Mouse (Mus musculus) CH12.LX (cell line): ENCODE measurements around the gene Upf2. TPM values are rescaled to one million over a fixed set of nuclear protein-coding genes. Genes with fewer than 3 reads are reported as not detected.
"Not testable (repeated sequence)": the region's sequence is repeated elsewhere in the genome, so short reads cannot be mapped to it uniquely, and the experiment has no call there.

Experiments
- DNase-seq: peaks from one replicate; pipeline ENCODE4 v3.0.0-alpha.2; 2013; ENCODE audit errors: extremely low read depth
- H3K27ac ChIP-seq: 2 replicates; pipeline ENCODE4 v1.5.1; 2012; ENCODE audit warnings: low read depth, mild to moderate bottlenecking, control low read depth, moderate library complexity; ENCODE audit not compliant: insufficient read depth
- H3K27me3 ChIP-seq: replicated peaks from 2 replicates; pipeline ENCODE3; 2012; ENCODE audit warnings: inconsistent platforms
- H3K36me3 ChIP-seq, 2 experiments: replicated peaks in 1 of 2; 2 replicates each; pipeline versions ENCODE3 to v1.6.1; 2012; ENCODE audit warnings: inconsistent platforms in 1 of 2, low read length in 1 of 2, mild to moderate bottlenecking in 1 of 2, mixed read lengths in 1 of 2, moderate library complexity in 1 of 2; ENCODE audit not compliant: control insufficient read depth in 1 of 2, insufficient read depth in 1 of 2
- H3K4me1 ChIP-seq, 2 experiments: 2 replicates each; pipeline ENCODE4 v1.6.1; 2012; ENCODE audit warnings: inconsistent platforms in 1 of 2, moderate library complexity in 1 of 2; ENCODE audit not compliant: insufficient read depth in 2 of 2, control insufficient read depth in 1 of 2
- H3K4me2 ChIP-seq: 2 replicates; pipeline ENCODE4 v1.6.1; 2012; ENCODE audit warnings: low read depth, mild to moderate bottlenecking, control low read depth; ENCODE audit not compliant: poor library complexity, insufficient read depth, severe bottlenecking
- H3K4me3 ChIP-seq, 3 experiments: fragments of 150-350 bp in 1 of 3; sonication (generic) in 1 of 3; replicated peaks in 1 of 3; 2 replicates each; pipeline versions ENCODE3 to v1.5.1; 2011 to 2012; ENCODE audit warnings: low read depth in 2 of 3, low read length in 2 of 3, mild to moderate bottlenecking in 2 of 3, moderate library complexity in 2 of 3, control low read depth in 1 of 3, improper control_type of control experiment in 1 of 3, inconsistent platforms in 1 of 3, mixed read lengths in 1 of 3; ENCODE audit not compliant: poor library complexity in 1 of 3
- H3K79me2 ChIP-seq: replicated peaks from 2 replicates; pipeline ENCODE4 v1.6.1; 2012; ENCODE audit warnings: mild to moderate bottlenecking, moderate library complexity; ENCODE audit not compliant: control insufficient read depth, poor library complexity, insufficient read depth, severe bottlenecking; ENCODE audit errors: extremely low read depth
- H3K9ac ChIP-seq: 2 replicates; pipeline ENCODE4 v1.6.1; 2012; ENCODE audit warnings: low read depth, mild to moderate bottlenecking, control low read depth, moderate library complexity; ENCODE audit not compliant: insufficient read depth
- H3K9me3 ChIP-seq: replicated peaks from 2 replicates; pipeline ENCODE3; 2012; ENCODE audit warnings: low read length, inconsistent platforms, mixed read lengths
- BHLHE40 ChIP-seq: IDR thresholded peaks from 2 replicates; pipeline ENCODE4 v1.6.1; 2011; ENCODE audit warnings: mild to moderate bottlenecking, low read depth, low read length, improper control_type of control experiment
- CHD1 ChIP-seq: IDR thresholded peaks from 2 replicates; pipeline ENCODE4 v1.6.1; 2012; ENCODE audit warnings: low read depth, low read length, improper control_type of control experiment, inconsistent platforms
- ELF1 ChIP-seq: IDR thresholded peaks from 2 replicates; pipeline ENCODE4 v1.6.1; 2014; ENCODE audit warnings: low read depth, mild to moderate bottlenecking, inconsistent platforms, low read length, improper control_type of control experiment
- ETS1 ChIP-seq: conservative IDR thresholded peaks from 2 replicates; pipeline ENCODE4 v1.6.1; 2012; ENCODE audit warnings: low read depth, mild to moderate bottlenecking, inconsistent platforms, low read length, improper control_type of control experiment, moderate library complexity
- HCFC1 ChIP-seq: IDR thresholded peaks from 2 replicates; pipeline ENCODE4 v1.6.1; 2012; ENCODE audit warnings: low read depth, mild to moderate bottlenecking, inconsistent platforms, low read length, improper control_type of control experiment
- IRF4 ChIP-seq: IDR thresholded peaks from 2 replicates; pipeline ENCODE4 v1.6.1; 2014; ENCODE audit warnings: low read depth, mild to moderate bottlenecking, inconsistent platforms, low read length, improper control_type of control experiment
- KAT2A ChIP-seq: IDR thresholded peaks from 2 replicates; pipeline ENCODE4 v1.6.1; 2012; ENCODE audit warnings: low read length, improper control_type of control experiment, inconsistent platforms; ENCODE audit not compliant: insufficient replicate concordance
- MAFK ChIP-seq: IDR thresholded peaks from 2 replicates; pipeline ENCODE4 v1.6.1; 2011; ENCODE audit warnings: low read length, improper control_type of control experiment; ENCODE audit not compliant: insufficient replicate concordance
- MEF2A ChIP-seq: IDR thresholded peaks from 2 replicates; pipeline ENCODE4 v1.6.1; 2014; ENCODE audit warnings: low read depth, mild to moderate bottlenecking, inconsistent platforms, low read length, improper control_type of control experiment, borderline replicate concordance
- MXI1 ChIP-seq: IDR thresholded peaks from 2 replicates; pipeline ENCODE4 v1.6.1; 2011; ENCODE audit warnings: mild to moderate bottlenecking, low read depth, low read length, improper control_type of control experiment
- MYC ChIP-seq: IDR thresholded peaks from 2 replicates; pipeline ENCODE4 v1.6.1; 2011; ENCODE audit warnings: low read depth, mild to moderate bottlenecking, improper control_type of control experiment, low read length
- NELFE ChIP-seq: IDR thresholded peaks from 2 replicates; pipeline ENCODE4 v1.6.1; 2011; ENCODE audit warnings: low read depth, low read length, improper control_type of control experiment
- NRF1 ChIP-seq: IDR thresholded peaks from 2 replicates; pipeline ENCODE4 v1.6.1; 2014; ENCODE audit warnings: low read depth, mild to moderate bottlenecking, inconsistent platforms, low read length, improper control_type of control experiment, moderate library complexity
- PAX5 ChIP-seq: IDR thresholded peaks from 2 replicates; pipeline ENCODE4 v1.6.1; 2012; ENCODE audit warnings: low read length, inconsistent platforms, mixed read lengths
- RCOR1 ChIP-seq: conservative IDR thresholded peaks from 2 replicates; pipeline ENCODE4 v1.6.1; 2012; ENCODE audit warnings: low read depth, mild to moderate bottlenecking, inconsistent platforms, low read length, improper control_type of control experiment
- SIN3A ChIP-seq: IDR thresholded peaks from 2 replicates; pipeline ENCODE4 v1.6.1; 2012; ENCODE audit warnings: low read length, improper control_type of control experiment, inconsistent platforms
- TBP ChIP-seq: conservative IDR thresholded peaks from 2 replicates; pipeline ENCODE4 v1.6.1; 2011; ENCODE audit warnings: low read depth, low read length, improper control_type of control experiment
- TCF12 ChIP-seq: IDR thresholded peaks from 2 replicates; pipeline ENCODE4 v1.6.1; 2014; ENCODE audit warnings: low read depth, mild to moderate bottlenecking, inconsistent platforms, low read length, improper control_type of control experiment
- UBTF ChIP-seq: IDR thresholded peaks from 2 replicates; pipeline ENCODE4 v1.6.1; 2012; ENCODE audit warnings: low read depth, mild to moderate bottlenecking, inconsistent platforms, low read length, improper control_type of control experiment, moderate library complexity
- dilution Hi-C: fragments of 300-500 bp; cut with MboI; formaldehyde crosslinking; loops from 2 replicates; pipeline ENCODE4 v1.14.3; 2020; ENCODE audit warnings: low sequenced_read_pairs; ENCODE audit not compliant: extremely low pct_unique_long_range_greater_than_20kb, extremely low pct_ligation_motif_present
- in situ Hi-C: fragments of 300-500 bp; cut with MboI; formaldehyde crosslinking; loops from 3 replicates; pipeline ENCODE4 v1.14.3; 2019; ENCODE audit warnings: low sequenced_read_pairs, low pct_ligation_motif_present, low pct_unique_long_range_greater_than_20kb, mixed read lengths
- polyA plus RNA-seq: library from polyadenylated mRNA; unstranded; fragments of >175 nt; gene quantifications from 2 replicates; pipeline ENCODE4 v1.2.1, GENCODE M21; 2012; ENCODE audit warnings: low read depth; ENCODE audit not compliant: insufficient read length
- total RNA-seq, 2 experiments: library from RNA; depleted of rRNA; stranded (reverse); fragments of 300-350 nt in 1 of 2; fragments of >200 nt in 1 of 2; gene quantifications; 2 replicates each; pipeline ENCODE4 v1.2.3; 2012 to 2014

The Upf2 gene
- total and polyA plus RNA-seq, 3 experiments = 9.3 to 27.0 (median 13.4) TPM

DNA sequence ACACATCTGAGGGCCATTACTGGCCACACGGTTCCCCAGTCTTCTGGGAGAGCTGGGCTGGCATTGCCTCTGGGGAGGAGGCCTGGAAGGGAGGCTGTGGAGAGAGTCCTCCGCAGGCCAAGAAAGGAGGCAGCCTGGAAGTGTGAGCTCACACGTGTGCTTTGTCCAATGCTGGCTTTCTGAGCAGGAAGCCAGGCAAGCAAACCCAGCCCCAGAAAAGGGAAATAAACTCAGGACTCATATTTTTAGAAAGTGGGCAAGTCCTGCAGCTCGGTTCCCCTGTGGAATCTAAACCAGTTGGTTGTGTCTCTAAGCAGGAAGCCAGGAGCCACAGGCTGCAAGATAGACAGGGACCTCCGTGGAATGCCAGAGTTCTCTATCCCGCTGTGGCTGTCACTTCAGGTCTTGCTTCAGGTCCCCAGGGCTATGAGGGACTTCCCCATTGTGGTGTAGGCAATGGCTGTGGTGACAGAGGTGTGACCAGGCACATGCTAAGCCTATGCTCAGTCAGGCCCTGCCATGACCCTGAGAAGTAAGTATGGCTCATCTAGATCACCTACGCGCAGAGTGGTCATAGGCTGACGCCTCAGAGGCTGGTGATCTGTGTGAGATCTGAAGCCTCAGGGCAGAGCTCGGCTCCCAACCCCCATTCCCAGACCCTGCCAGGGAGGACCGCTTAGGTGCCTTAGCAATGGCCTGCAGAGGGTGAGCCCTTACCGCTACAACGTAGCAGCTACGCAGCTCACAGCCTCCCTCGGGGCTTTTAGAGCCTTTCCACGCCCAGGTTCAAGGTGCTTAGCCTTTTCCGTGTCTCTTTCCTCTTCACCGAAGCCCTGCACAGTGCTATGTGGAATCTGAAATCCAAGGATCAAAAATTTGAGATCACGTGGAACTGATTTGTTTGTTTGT lies 134.6 kb downstream of the Upf2 start (continued):
- TF ChIP-seq MAFK = 0 out of 2 replicates have a peak, but pooled peaks have one; percentile 51
- no peak for TF ChIP-seq NRF1
- TF ChIP-seq MYC = peak; percentile 82
- peak; percentile 84; the same call in 1 of the 2 replicates for TF ChIP-seq RCOR1
- peak; percentile 69 for TF ChIP-seq TCF12
- no peak for TF ChIP-seq TBP
- peak; percentile 47; the same call in 1 of the 2 replicates for TF ChIP-seq MEF2A
- TF ChIP-seq HCFC1 = no peak

DNA sequence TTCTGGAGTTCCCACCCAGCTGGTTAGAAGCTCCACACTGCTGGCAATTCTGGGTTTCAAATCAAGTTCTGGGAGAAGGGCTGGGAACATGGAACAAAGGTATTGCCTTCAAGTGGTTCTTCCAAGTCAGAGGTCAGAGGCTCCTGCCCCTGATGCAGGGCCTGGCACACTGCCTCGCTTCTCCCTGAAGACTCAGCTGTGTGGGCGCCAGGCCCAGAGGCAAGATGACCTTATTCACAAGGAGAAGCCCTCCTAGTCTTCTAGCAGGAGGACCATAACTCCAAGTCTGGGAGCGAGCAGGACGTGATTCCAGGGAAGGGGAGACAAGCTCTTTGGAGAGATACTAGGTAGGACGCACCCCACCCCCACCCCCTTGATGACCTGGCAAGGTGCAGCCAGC lies 135.9 kb downstream of the Upf2 start:
- no peaks in the 10 kb centered on the region for H3K36me3 ChIP-seq
- dilution Hi-C loops = no loop called here

DNA sequence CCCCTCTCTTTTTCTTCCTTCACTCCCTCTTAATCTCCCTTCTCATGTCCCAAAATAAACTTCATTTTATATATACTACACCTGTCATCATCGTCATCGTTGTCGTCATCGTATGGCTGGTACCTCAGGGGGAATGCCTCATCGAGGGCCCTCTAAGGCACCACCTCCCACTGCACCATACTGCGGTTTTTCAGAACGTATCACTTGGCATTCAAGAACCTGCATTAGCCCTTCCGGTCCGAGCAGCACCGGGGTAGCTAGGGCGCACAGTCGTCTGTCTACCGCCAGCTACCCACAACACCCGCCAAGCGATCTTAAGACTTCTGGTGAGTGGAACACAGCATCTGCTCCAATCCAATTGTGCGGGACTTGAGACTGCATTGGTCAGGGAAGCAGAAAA lies 138.7 kb downstream of the Upf2 start:
- H3K4me3 ChIP-seq, H3K36me3 ChIP-seq, dilution Hi-C loops, H3K27ac ChIP-seq, H3K9me3 ChIP-seq, H3K4me2 ChIP-seq, H3K9ac ChIP-seq, H3K79me2 ChIP-seq, in situ Hi-C loops, DNase-seq: not testable (repeated sequence)
- Histone ChIP-seq H3K4me1 (peaks cover 7 to 12% of the 10 kb centered on the region in 2 experiments; a peak in 3 of 4 replicates), H3K27me3 (peaks cover 24% of the 10 kb centered on the region)

More for the DNA sequence above, 135.9 kb downstream of the Upf2 start:
- Histone ChIP-seq H3K27me3 (peaks cover 40% of the 10 kb centered on the region), H3K4me3 (no peak overlapping the region), H3K79me2 (no peaks in the 10 kb centered on the region), H3K4me1 (peaks cover 7 to 12% of the 10 kb centered on the region in 2 experiments; a peak in 3 of 4 replicates), H3K27ac (no peak overlapping the region), H3K4me2 (no peak overlapping the region), H3K9ac (no peak overlapping the region), H3K9me3 (no peaks in the 10 kb centered on the region)
- in situ Hi-C loops = no loop called here
- no peak for TF ChIP-seq UBTF
- TF ChIP-seq CHD1 = no peak
- TF ChIP-seq SIN3A = no peak
- no peak for TF ChIP-seq IRF4
- no peak for TF ChIP-seq ELF1
- TF ChIP-seq ETS1 = no peak
- TF ChIP-seq HCFC1 = no peak
- TF ChIP-seq NELFE = no peak
- no peak for TF ChIP-seq KAT2A
- no peak for TF ChIP-seq PAX5
- TF ChIP-seq BHLHE40 = no peak
- TF ChIP-seq MXI1 = no peak
- DNase-seq = no peak
